Mouse (Mus musculus) cerebellum, adult 11-12 months (tissue): Measurements from ENCODE around the gene Wwox.
A peak's percentile ranks its signal among the peaks of the same experiment; 100 is the strongest.

Source experiments
- DNase-seq: peaks from one replicate; pipeline ENCODE4 v3.0.0; 2022

Gene Wwox

GRCm38 (mm10) chr8:114759621-114760020 is 320.2 kb downstream of the Wwox start:
- DNase-seq, result no peak

DNA sequence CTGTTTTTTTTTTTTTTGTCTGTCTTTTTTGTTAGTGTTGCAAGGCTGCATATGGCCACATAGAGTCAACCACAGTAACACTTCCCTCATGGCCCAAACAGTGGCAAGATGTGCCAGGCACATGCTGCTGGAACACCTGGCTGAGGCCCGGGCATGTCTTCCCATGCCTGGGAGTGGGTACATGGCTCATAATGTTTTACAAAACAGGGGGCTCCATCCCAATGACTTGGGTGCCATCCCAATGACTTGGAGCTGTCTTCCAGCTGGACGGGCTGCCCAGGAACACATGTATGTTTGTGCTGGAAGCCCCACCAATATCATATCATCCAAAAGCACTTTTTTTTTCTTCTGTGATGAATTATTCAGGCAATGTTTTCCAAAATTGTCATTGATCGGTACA is 329.1 kb downstream of the Wwox start:
- no peak for DNase-seq

DNA sequence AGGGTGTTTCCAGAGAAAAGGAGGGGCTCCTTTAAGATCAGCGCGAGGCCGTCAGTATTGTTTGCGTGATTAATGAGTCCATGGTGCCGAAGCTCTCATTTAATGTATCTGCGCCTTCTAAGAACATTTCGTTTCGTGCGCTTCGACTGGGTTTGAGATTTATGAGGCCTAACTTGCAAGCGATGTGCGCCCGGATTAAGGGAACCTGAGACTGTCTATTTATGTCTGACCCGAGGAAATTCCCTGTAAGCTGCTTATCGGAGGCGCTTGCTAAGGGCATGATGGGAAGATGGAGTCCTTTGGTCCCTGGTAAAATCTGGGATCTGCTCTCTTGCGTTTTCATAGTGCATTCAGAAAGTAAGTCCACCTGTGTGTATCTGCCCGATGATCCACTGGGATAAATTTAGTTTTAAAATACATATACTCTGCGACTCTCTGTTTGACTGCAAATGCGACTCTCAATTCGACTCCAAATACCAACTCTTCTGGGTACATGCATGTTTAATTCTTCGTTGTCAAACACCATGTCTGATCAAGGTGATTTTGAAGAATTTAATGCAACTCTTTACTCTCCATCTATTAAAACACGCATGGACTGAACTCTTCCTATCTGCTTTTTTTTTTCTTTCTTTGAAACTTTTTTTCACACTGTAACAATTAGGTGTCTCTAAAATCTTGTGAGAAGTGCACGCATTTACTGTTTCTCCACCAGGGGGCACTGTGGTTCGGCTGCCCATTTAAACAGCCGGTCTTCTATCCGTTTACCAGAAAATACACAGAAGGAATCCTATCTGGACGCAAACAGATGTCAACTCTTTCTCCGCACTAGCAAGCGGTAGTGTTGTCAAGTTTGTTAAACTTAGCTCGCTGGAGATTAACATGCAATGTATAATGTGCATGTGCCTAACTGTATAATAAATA is 331.7 kb downstream of the Wwox start:
- DNase-seq, result peak; percentile 73

DNA sequence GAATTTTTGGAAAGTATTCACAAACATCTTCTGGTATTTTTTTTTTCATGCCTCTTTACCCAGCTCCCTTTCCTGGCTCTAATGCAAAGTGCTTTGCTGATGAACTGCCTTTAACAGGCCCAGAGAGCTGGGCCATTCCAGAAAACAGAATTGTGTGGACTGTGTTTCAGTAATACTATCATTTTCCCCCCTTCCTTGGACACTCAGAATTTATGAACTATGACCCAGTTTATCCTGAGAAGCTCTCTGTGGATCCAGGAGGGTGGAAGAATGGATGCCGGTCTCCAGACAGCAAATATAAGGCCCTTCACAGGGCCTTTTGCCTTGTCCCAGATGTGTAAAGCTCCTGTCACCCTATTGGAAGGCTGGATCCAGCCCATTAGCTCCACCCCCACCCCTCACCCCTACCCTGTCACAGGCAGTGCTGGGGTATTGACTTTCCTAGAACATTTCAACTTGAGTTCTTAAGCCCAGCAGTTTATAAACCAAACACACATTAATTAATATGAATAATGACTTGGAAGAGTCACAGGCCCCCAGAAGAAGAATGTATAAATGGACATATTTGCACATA is 332.9 kb downstream of the Wwox start:
- DNase-seq, result no peak

DNA sequence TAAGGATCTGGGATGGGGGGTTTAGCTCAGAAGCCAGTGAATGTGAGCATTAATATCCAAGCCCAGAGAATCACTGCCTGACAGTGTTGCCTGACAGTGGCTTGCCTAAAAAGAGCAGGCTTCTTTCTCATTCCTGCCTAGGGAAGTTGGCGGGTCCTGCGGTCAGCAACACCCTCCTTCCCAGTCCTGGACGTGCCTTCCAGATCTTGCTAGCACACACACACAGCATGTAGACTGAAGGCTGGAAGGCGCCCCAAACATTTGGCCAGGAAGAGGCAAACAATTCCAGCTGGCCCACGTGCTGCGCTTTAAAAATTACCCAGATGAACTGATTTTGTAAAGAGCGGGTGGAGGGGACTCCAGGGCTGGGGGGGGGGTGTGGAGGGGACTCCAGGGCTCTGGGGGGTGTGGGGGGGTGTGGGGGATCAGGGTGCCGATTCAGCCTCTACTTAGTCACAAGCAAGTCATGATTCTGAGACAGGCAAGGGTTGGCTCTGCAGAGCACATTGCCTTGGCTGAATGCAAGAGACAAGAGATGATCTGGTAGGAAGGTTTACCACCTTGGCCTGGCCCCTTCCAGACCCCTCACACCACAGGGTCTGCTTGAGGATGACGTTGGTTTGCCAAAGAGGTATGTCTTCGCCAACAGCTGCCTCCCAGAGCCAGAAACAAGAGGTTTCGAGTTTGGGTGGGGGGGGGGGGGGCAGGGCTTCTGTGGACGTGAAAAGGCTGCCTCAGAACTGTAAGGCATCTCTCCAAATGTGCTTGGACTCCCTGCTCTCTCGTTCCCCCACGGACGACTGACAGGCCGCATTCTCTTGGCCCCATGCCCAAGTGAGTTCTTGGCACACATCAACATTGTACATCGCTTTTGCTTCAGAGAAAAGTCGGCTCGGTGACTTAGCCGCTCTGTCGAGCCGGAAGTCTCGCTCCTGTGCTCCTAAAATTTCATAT is 334.3 kb downstream of the Wwox start:
- peak; percentile 89 for DNase-seq

DNA sequence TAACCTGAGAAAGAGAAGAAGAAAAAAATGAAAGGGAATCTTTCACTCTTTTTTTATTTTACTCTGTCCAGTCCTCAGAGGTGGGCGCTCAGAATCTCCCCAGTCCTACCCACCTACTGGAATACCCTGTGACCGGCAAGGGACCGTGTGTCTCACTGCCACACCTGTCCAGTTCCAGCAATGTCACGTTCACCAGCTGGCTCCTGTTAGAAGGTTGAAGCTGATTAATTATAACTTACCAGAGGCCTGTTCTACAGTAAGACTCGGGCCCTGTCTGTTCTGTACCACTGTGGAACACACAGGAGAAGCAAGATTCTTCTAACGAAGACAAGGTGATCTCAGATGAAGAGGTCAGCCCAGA is 334.9 kb downstream of the Wwox start:
- DNase-seq, result no peak

DNA sequence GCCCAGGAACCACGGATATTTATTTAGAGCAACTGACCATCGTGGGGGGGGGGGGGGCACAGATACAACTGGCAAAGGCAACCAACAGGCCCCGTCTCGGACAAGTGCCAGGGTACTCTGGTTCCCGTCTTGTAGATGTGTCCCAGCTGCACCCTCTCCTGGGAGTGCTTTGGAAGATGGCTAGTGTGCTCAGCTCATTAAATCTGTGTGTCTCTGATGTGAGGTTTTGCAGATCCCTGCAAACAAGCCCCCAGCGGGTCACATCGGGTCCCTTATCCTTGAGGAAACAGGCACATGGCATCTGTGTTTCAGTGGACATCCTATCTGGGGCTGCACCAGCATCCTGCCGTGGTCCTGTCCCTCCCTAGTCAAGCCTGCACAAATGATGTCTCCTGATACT is 336.1 kb downstream of the Wwox start:
- no peak for DNase-seq

GRCm38 (mm10) chr8:114776696-114777095 is 337.2 kb downstream of the Wwox start:
- no peak for DNase-seq

GRCm38 (mm10) chr8:114777271-114777980 is 338.0 kb downstream of the Wwox start:
- no peak for DNase-seq

- no peak for DNase-seq
Observed at GRCm38 (mm10) chr8:114779002-114779401, 339.5 kb downstream of the Wwox start.

DNA sequence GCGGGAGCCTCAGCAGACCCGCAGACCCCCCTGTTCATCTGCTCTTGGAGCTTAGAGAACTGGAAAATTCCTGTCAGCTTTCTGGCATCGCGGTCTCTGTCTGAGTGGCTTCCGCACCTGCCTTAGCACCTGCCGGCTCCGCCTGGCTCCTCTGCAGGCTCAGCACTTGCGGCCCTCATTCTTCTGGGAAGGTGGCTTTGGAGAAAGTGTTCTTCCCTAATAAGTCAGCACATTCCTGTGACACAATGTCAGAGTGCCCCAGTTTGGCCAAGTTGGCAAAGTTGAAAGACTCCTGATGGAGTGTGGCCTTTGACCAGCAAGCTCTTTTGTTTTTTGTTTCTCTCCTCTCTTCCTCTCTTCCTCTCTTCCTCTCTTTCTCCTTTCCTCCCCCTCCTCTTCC is 343.9 kb downstream of the Wwox start:
- DNase-seq, result no peak

DNA sequence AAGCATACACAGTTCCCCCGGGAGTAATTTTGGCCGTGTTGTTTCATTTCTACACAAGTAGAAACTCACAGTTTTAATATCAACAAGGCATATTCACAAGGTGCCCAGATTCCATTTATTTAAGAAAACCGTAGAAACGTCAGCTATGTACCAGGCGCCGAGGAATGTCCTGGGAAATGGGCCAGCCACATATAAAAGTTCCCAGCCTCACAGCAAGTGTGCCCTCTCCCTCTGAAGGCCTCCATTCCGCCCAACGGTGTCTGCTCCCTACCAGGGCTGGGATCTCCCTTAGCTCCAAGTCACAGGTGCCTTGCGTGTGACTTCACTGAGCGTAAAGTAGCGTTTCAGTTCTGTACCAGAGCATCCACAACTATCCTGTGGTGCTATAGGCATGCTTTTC is 346.4 kb downstream of the Wwox start:
- DNase-seq, result no peak

GRCm38 (mm10) chr8:114789616-114790015 is 350.2 kb downstream of the Wwox start:
- DNase-seq, result no peak

DNA sequence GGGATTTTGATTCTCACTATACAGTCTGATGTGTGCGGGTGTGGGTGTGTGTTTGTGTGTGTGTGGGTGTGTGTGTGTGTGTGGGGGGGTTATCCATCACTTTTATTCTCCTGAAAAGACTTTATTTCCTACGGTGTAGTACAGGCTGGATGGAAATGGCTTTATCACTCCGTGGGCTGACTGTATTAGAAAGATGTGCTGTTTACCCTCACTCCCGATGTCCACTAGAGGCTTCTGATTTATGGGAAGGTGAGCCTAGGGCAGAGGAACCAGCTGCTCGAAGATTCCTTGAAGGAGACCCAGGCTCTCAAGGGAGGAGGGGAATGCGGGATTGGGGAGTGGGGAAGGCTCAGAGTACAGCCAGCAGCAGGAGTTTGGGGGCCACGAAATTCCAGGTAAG is 351.3 kb downstream of the Wwox start:
- DNase-seq, result no peak

- peak; percentile 16 for DNase-seq
Observed at GRCm38 (mm10) chr8:114793682-114794081, 354.2 kb downstream of the Wwox start.

GRCm38 (mm10) chr8:114801428-114802134 is 362.1 kb downstream of the Wwox start:
- DNase-seq, result no peak

DNA sequence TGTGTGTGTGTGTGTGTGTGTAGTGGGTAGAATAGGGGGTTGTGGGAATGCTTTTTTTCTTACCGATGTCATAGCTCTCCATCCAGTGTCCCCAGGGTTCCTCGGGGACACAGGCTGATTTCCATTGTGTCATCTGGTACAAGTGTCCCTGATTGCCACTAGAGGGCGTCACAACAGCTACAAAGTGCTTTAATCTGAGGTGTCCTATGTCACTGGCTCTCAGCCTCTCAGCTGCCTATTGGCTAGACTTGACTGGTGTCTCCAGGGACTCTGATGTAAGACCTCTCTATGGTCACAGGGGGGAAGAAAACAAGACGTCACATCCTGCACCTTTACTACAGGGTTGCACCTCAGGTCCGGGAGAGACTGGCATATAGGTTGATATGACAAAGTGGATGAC is 363.7 kb downstream of the Wwox start:
- DNase-seq, result no peak

DNA sequence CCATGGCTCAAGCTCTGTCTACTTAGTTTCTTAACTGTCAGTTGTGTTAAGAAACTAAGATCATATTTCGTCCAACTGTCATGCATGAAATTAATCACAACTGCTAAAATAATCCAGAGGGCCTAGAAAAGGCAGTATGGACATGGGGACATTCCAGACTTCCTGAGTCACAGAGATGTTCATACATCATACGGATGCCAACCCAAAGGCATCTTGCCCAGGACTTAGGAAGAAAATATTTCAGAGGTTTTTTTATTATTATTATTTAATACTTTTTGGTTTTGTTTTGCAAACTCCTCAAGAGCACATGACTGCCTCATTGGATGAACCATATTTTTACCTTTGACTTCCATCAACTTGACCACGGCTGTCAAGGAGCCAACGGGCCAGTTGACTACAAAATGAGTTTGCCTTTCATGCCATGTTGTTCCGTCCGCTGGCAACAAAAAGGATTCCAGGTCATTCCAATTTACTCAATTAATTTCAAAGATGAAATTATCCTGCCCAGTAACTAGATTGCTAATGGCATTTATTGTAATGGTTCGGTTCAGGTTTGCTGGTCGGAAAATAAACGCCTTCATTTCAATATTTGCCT is 367.5 kb downstream of the Wwox start:
- DNase-seq, result no peak

DNA sequence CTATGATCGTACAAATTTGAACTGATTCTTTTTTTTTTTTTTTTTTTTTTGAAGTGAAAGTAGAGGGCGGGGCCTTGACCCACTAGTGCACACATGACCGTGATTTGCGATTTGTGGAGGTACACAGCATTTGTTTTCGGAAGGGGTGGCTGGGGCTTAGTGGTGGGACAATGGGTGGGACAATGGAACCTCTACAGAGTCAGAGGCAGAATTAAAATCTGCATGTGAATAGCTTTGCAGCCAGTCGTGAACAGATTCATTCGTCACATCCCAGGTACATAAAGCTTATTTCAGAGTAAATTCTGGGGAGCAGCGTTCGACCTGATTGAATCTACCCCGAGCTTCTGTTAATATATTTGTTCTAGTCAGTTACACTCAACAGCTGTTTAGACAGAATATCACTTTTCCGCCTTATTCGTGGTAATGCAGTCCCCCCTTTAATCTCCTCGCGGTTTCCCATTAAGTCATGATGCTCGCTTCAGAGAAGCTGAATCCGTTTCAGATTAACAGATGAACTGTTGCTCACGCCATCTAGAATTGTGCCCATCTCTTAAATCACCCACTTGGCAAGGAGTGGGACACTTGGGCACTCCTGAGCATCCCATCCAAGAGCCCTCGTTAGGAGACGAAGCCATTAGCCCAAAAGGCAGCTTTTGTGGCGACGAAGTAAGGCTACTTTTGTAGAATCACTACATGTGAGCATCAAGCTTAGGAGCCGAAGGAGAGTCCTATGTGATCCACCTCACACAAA is 368.4 kb downstream of the Wwox start:
- DNase-seq, result no peak

- no peak for DNase-seq
Observed at GRCm38 (mm10) chr8:114810470-114810869, 371.0 kb downstream of the Wwox start.

DNA sequence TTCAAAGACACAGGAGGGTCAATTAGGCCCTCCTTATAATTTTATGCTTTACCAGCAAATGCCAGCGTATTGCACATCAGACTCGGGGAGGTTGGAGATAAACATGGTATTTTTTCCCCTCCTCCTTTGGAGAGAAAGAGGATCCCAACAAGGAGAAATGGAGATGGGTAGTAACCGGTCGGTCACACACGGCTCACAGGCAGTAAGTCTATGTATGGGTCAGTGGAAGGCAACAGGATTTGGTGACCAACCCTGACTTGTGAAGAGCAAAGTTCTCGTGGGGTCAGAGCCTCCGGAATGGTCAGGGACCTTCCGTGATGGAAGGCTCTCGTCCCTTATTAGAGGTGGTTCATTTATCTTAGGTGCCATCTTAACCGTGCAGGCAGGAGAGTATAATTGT is 374.4 kb downstream of the Wwox start:
- no peak for DNase-seq
